Mouse (Mus musculus) thymus, adult 2 months (tissue): Measurements from ENCODE around the gene Nt5c3b. TPM values are rescaled to one million over a fixed set of nuclear protein-coding genes. Genes with fewer than 3 reads are reported as not detected.

Experiments
- DNase-seq: peaks from one replicate; pipeline ENCODE4 v3.0.0; 2021
- H3K27ac ChIP-seq: fragments of 200-500 bp; 2 replicates; pipeline ENCODE4 v1.5.1; 2012; ENCODE audit warnings: low read length, control low read depth; ENCODE audit not compliant: control insufficient read depth, insufficient read depth
- H3K27me3 ChIP-seq: fragments of 200-500 bp; 2 replicates; pipeline ENCODE4 v1.6.1; 2012; ENCODE audit warnings: mild to moderate bottlenecking, low read length, moderate library complexity, mixed read lengths; ENCODE audit not compliant: control insufficient read depth, insufficient read depth
- H3K36me3 ChIP-seq: fragments of 200-500 bp; 2 replicates; pipeline ENCODE4 v1.6.1; 2012; ENCODE audit warnings: mild to moderate bottlenecking, low read length, moderate library complexity; ENCODE audit not compliant: control insufficient read depth, insufficient read depth
- H3K4me1 ChIP-seq: fragments of 200-500 bp; replicated peaks from 2 replicates; pipeline ENCODE4 v1.6.1; 2012; ENCODE audit warnings: low read length; ENCODE audit not compliant: control insufficient read depth, insufficient read depth
- H3K4me3 ChIP-seq: fragments of 200-500 bp; 2 replicates; pipeline ENCODE4 v1.5.1; 2012; ENCODE audit warnings: mild to moderate bottlenecking, low read length, control low read depth, moderate library complexity; ENCODE audit not compliant: control insufficient read depth, insufficient read depth
- CTCF ChIP-seq: fragments of 200-500 bp; IDR thresholded peaks from 2 replicates; pipeline ENCODE4 v1.5.1; 2012; ENCODE audit warnings: mild to moderate bottlenecking, control low read depth, low read length, moderate library complexity, borderline replicate concordance; ENCODE audit not compliant: control insufficient read depth, poor library complexity, insufficient read depth; ENCODE audit errors: extremely low read depth
- POLR2A ChIP-seq: fragments of 200-500 bp; IDR thresholded peaks from 2 replicates; pipeline ENCODE4 v1.6.1; 2012; ENCODE audit warnings: mild to moderate bottlenecking, low read length, control low read depth, moderate library complexity; ENCODE audit not compliant: control insufficient read depth, poor library complexity, insufficient read depth; ENCODE audit errors: extremely low read depth
- WGBS: fragments of 180-500 bp; shearing (Covaris S2); methylation state at CpG from one replicate; pipeline ENCODE4 v1.1.7; 2018; 5-methylcytosine and 5-hydroxymethylcytosine counted together
- polyA plus RNA-seq: library from polyadenylated mRNA; depleted of rRNA; stranded (reverse); fragments of >200 nt; gene quantifications from 2 replicates; pipeline ENCODE4 v1.2.3, GENCODE M21; 2012

Nt5c3b gene
- polyA plus RNA-seq, 1 experiment: 136 TPM

- TF ChIP-seq POLR2A (no peak), CTCF (no peak)
- H3K27ac ChIP-seq: no peak overlapping the region
These were observed 45.6 kb downstream of the Nt5c3b start for GRCm38 (mm10) chr11:100395861-100396631.

DNA sequence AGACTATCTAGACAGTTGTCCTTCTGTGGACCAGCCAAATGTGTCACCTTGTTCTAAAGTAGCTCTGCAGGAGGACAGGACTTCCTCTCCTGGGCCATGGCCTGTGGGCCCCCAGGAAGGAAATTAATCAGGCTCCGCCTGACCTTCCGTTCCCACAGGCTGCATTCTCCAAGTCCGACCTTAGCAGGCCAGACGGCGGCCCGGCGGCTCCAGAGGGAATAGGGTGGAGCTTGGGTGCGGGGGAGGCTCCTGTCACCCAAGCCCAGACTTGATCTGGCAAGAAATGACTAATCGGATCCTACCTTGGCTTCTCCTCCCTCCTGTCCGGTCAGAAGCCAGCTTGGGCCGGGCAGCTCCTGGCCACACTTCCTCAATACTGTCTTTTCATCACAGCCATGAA lies 46.4 kb downstream of the Nt5c3b start:
- H3K4me1 ChIP-seq: peaks cover 73% of the 10 kb centered on the region
- H3K27ac ChIP-seq: no peak overlapping the region
- WGBS: 67% methylated on average over 11 of the region's 11 CpGs
- H3K4me3 ChIP-seq: no peak overlapping the region
- H3K36me3 ChIP-seq: no peaks in the 10 kb centered on the region
- no peak for TF ChIP-seq CTCF
- no peak for TF ChIP-seq POLR2A
- DNase-seq: no peak
- H3K27me3 ChIP-seq: no peaks in the 10 kb centered on the region

More at GRCm38 (mm10) chr11:100395861-100396631, 45.6 kb downstream of the Nt5c3b start:
- peak overlapping the region; percentile 60 for H3K4me3 ChIP-seq
- peaks cover 64% of the 10 kb centered on the region for H3K4me1 ChIP-seq
- no peak for DNase-seq
- H3K27me3 ChIP-seq: no peaks in the 10 kb centered on the region
- H3K36me3 ChIP-seq: no peaks in the 10 kb centered on the region
- WGBS: 70% methylated on average over 17 of the region's 17 CpGs

- DNase-seq: no peak
- no peak overlapping the region for H3K4me3 ChIP-seq
- H3K27ac ChIP-seq: no peak overlapping the region
- no peaks in the 10 kb centered on the region for H3K36me3 ChIP-seq
- no peaks in the 10 kb centered on the region for H3K27me3 ChIP-seq
- WGBS: 76% methylated on average over 5 of the region's 5 CpGs
- TF ChIP-seq POLR2A (no peak), CTCF (no peak)
- H3K4me1 ChIP-seq: peaks cover 73% of the 10 kb centered on the region
These were observed 47.1 kb downstream of the Nt5c3b start for GRCm38 (mm10) chr11:100394353-100395074.

- Histone ChIP-seq H3K27me3 (no peaks in the 10 kb centered on the region), H3K4me1 (peaks cover 71% of the 10 kb centered on the region), H3K27ac (no peak overlapping the region), H3K36me3 (no peaks in the 10 kb centered on the region), H3K4me3 (no peak overlapping the region)
- no peak for TF ChIP-seq CTCF
- TF ChIP-seq POLR2A: no peak
- no peak for DNase-seq
- WGBS: 7% methylated on average over 7 of the region's 7 CpGs
These were observed 47.9 kb downstream of the Nt5c3b start for GRCm38 (mm10) chr11:100393733-100394132.

DNA sequence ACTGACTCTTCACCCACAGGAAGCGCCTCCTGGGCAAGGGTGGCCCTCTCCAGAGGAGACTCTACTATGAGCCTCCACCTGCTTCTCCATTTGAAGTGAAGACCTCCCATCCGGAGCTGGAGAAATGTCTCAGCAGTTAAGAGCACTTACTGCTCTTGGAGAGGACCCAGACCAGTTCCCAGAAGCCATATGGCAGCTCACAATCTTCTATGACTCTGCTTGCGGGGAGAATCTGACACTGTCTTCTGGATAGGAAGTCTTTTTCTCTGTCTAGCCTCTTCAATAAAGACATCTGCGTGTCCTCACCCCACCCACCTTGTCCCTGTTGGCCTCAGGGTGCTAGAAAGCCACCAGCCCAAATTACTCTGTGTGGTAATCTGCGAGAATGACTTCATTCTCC lies 48.6 kb downstream of the Nt5c3b start:
- Histone ChIP-seq H3K4me1 (peaks cover 77% of the 10 kb centered on the region), H3K27ac (no peak overlapping the region), H3K4me3 (no peak overlapping the region), H3K36me3 (no peaks in the 10 kb centered on the region), H3K27me3 (no peaks in the 10 kb centered on the region)
- 62% methylated on average over 5 of the region's 5 CpGs for WGBS
- TF ChIP-seq CTCF: no peak
- no peak for DNase-seq

DNA sequence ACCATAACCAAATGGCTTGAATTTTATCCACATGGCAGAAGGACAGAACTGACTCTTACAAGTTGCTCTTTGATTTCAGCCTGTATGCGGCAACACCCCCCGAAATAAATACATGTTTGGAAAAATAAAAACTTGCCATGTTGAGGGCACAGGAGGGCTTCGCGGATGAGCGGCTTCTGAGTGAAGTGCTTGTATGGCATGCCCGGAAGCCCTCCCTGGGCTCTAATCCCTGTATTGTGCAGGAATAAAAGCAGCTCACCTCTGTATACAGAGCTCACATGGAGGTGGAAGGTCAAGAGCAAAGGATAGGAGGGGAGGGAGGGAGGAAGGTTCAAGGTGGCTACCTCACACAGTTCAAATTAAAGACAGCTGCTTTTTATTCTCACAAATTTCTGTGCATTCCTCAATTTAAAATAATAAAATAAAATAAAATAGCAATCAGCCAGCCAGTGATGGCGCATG lies 49.7 kb downstream of the Nt5c3b start:
- 97% methylated on average over 7 of the region's 7 CpGs for WGBS
- Histone ChIP-seq H3K36me3 (no peaks in the 10 kb centered on the region), H3K27ac (no peak overlapping the region), H3K4me3 (no peak overlapping the region), H3K4me1 (peaks cover 78% of the 10 kb centered on the region), H3K27me3 (no peaks in the 10 kb centered on the region)
- TF ChIP-seq POLR2A (no peak), CTCF (no peak)
- no peak for DNase-seq
